Mouse (Mus musculus) splenic B cell, adult 2 months (primary cell): ENCODE data around the gene Gm43302.
"Not testable (repeated sequence)": the region's sequence is repeated elsewhere in the genome, so short reads cannot be mapped to it uniquely, and the experiment has no call there.

Experiments used
- DNase-seq: peaks from one replicate; pipeline ENCODE4 v3.0.0-alpha.2; 2011; ENCODE audit warnings: low read depth, low spot score
- H3K27me3 ChIP-seq: 2 replicates; pipeline ENCODE4 v1.6.1; 2012; ENCODE audit warnings: mild to moderate bottlenecking, low read length, moderate library complexity, mixed read lengths; ENCODE audit not compliant: control insufficient read depth, poor library complexity, insufficient read depth, severe bottlenecking
- H3K36me3 ChIP-seq: 2 replicates; pipeline ENCODE4 v1.6.1; 2012; ENCODE audit warnings: mild to moderate bottlenecking, low read length, moderate library complexity, mixed read lengths; ENCODE audit not compliant: control insufficient read depth, poor library complexity, insufficient read depth, severe bottlenecking

The Gm43302 gene

GRCm38 (mm10) chr5:105244741-105245140 is 48.8 kb downstream of the Gm43302 start:
- not testable (repeated sequence) for H3K36me3 ChIP-seq, H3K27me3 ChIP-seq
- peak; percentile 15 for DNase-seq

DNA sequence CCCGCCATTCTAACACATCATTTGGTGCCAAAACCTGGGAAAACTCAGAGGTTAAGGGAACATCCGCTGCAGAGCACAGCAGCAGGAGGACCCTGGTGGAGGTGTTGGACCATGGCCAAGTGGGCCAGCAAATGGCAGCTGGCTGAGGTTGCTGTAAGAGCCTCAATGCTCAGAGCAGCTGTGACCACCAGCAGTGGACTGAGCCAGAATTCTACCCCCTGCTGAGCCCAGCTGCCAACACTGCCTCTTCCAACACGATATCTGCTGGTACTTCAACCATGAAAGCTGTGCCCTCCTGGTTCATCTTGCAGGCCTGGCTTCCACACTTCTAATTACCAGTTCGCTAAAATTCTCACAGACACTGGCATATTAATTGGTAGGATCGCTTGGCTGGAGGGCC is 52.5 kb downstream of the Gm43302 start:
- H3K27me3 ChIP-seq, H3K36me3 ChIP-seq, DNase-seq: not testable (repeated sequence)

GRCm38 (mm10) chr5:105239483-105240047 is 53.9 kb downstream of the Gm43302 start, which contains the start of gene Gbp10:
Gene Gbp10, minus strand, starts transcription at chr5:105239533.
- H3K36me3 ChIP-seq, H3K27me3 ChIP-seq: not testable (repeated sequence)
- peak; percentile 31 for DNase-seq

- H3K36me3 ChIP-seq, DNase-seq, H3K27me3 ChIP-seq: not testable (repeated sequence)
These were observed 55.1 kb downstream of the Gm43302 start for GRCm38 (mm10) chr5:105238402-105238801.

DNA sequence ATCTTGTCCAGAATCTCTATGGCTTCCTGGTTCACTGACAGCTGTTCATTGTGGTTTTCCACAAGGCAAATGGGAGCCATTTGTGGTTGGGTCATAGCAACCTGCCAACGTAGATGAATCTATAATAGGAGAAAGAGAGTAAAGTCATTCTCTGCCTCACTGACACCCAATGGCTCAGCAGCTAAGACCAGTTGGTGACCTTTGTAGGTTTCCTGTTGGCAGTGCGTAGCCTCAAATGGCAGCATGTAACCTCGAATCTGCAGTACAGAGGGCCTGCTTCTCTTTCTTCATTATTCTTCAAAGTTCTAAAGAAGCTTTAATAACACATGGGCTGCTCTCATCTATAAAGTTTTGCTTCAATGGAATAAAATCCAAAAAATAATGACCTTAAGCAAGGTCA is 57.5 kb downstream of the Gm43302 start:
- H3K36me3 ChIP-seq, H3K27me3 ChIP-seq, DNase-seq: not testable (repeated sequence)

- not testable (repeated sequence) for H3K36me3 ChIP-seq, DNase-seq, H3K27me3 ChIP-seq
These were observed 84.5 kb downstream of the Gm43302 start for GRCm38 (mm10) chr5:105208957-105209356.

- not testable (repeated sequence) for H3K27me3 ChIP-seq, H3K36me3 ChIP-seq, DNase-seq
These were observed 92.6 kb downstream of the Gm43302 start for GRCm38 (mm10) chr5:105200791-105201355.

- H3K36me3 ChIP-seq, DNase-seq, H3K27me3 ChIP-seq: not testable (repeated sequence)
These were observed 94.3 kb downstream of the Gm43302 start for GRCm38 (mm10) chr5:105199149-105199548.

DNA sequence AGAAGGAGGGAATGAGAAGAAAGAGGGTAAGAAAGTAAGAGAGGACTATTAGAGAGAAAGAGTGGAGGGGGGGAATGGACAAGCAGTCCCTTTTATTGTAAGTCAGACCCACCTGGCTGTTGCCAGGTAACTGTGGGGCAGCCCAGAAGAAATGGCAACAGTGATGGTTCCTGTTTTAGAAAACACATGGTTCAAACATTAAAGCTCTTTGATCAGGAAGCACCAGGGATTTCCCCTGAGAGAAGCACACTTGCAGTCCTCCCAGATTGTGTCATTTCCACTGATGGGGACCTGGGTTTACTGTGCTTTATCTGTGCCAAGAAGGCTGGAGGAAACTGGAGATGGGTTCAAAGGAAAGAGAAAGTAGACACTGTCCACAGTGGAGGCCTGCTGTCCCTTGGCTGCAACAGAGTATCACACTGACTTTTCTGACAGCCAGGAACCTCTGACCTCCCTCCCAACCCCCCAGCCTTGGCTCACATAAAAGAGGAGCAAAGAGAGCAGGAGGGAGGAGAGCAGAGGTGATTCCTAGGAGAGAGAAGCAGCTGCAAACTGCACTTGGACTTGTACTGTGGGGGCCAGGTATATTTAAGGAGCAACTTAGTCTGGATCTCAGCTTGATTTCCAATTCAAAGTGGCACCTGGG is 95.5 kb downstream of the Gm43302 start:
- DNase-seq, H3K27me3 ChIP-seq, H3K36me3 ChIP-seq: not testable (repeated sequence)

- DNase-seq, H3K36me3 ChIP-seq, H3K27me3 ChIP-seq: not testable (repeated sequence)
These were observed 97.2 kb downstream of the Gm43302 start for GRCm38 (mm10) chr5:105196308-105196707.

DNA sequence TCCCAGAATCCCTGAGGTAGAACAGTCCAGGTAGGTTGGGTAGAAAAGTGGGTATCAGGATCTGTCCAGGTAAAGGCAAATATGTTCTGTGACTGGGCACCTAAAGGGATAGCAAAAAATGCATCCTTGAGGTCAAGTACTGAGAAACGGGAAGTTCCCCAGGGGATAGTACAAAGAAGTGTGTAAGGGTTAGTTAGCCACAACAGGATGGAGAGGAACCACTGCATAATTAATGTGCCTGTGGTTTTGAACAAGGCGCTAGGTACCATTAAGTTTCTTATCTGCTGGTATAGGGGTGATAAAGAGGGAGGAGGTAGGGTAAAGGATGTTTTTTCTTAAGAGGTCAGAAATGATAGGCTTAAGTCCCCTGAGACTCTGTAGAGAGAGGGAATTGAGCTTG is 101.0 kb downstream of the Gm43302 start:
- not testable (repeated sequence) for H3K27me3 ChIP-seq, DNase-seq, H3K36me3 ChIP-seq

GRCm38 (mm10) chr5:105181446-105181845 is 112.0 kb downstream of the Gm43302 start:
- H3K36me3 ChIP-seq = no peaks in the 10 kb centered on the region
- H3K27me3 ChIP-seq = no peaks in the 10 kb centered on the region
- no peak for DNase-seq
